Mouse (Mus musculus): ENCODE measurements around the gene Hpcal4. TPM values are rescaled to one million over a fixed set of nuclear protein-coding genes. Genes with fewer than 3 reads are reported as not detected.

Gene Hpcal4
- polyA plus RNA-seq, 1 experiment from 2014 or later, result 1.0 TPM

GRCm38 (mm10) chr4:123213975-123214374 is 30.9 kb downstream of the Hpcal4 start:
- Histone ChIP-seq H3K4me1 (ENCODE audit: control insufficient read depth, insufficient read depth, low read length) (no peaks in the 10 kb centered on the region; the same call in 1 of the 2 replicates), H3K27me3 (ENCODE audit: control insufficient read depth, insufficient read depth, low read length) (no peaks in the 10 kb centered on the region), H3K9me3 (ENCODE audit: control insufficient read depth, low read length) (no peaks in the 10 kb centered on the region), H3K36me3 (ENCODE audit: control insufficient read depth, insufficient read depth, low read length) (no peaks in the 10 kb centered on the region), H3K27ac (ENCODE audit: low read depth, low read length) (no peak overlapping the region), H3K9ac (ENCODE audit: low read depth, low read length) (no peak overlapping the region), H3K4me3 (ENCODE audit: low read length) (no peak overlapping the region), H3K4me2 (replicated peaks; ENCODE audit: low read depth, low read length) (no peak overlapping the region)
- 93% methylated on average over 9 of the region's 9 CpGs for WGBS
- ATAC-seq (ENCODE audit: low FRiP score, low TSS enrichment), result no peak

- Histone ChIP-seq H3K27ac (ENCODE audit: low read depth, low read length) (no peak overlapping the region), H3K4me3 (ENCODE audit: low read length) (no peak overlapping the region), H3K9ac (ENCODE audit: low read depth, low read length) (no peak overlapping the region), H3K9me3 (ENCODE audit: control insufficient read depth, low read length) (no peaks in the 10 kb centered on the region), H3K36me3 (ENCODE audit: control insufficient read depth, insufficient read depth, low read length) (no peaks in the 10 kb centered on the region), H3K4me2 (replicated peaks; ENCODE audit: low read depth, low read length) (no peak overlapping the region), H3K27me3 (ENCODE audit: control insufficient read depth, insufficient read depth, low read length) (no peaks in the 10 kb centered on the region), H3K4me1 (ENCODE audit: control insufficient read depth, insufficient read depth, low read length) (no peaks in the 10 kb centered on the region; the same call in 1 of the 2 replicates)
- ATAC-seq (ENCODE audit: low FRiP score, low TSS enrichment), result no peak
- 96% methylated on average over 1 of the region's 1 CpGs for WGBS
These were observed 32.3 kb downstream of the Hpcal4 start for GRCm38 (mm10) chr4:123215367-123215766.

- Histone ChIP-seq H3K4me3 (ENCODE audit: low read length) (no peak overlapping the region), H3K9ac (ENCODE audit: low read depth, low read length) (no peak overlapping the region), H3K4me2 (replicated peaks; ENCODE audit: low read depth, low read length) (no peak overlapping the region), H3K4me1 (ENCODE audit: control insufficient read depth, insufficient read depth, low read length) (no peaks in the 10 kb centered on the region), H3K27ac (ENCODE audit: low read depth, low read length) (no peak overlapping the region), H3K36me3 (ENCODE audit: control insufficient read depth, insufficient read depth, low read length) (no peaks in the 10 kb centered on the region), H3K27me3 (ENCODE audit: control insufficient read depth, insufficient read depth, low read length) (no peaks in the 10 kb centered on the region), H3K9me3 (ENCODE audit: control insufficient read depth, low read length) (no peaks in the 10 kb centered on the region)
- WGBS, result 33% methylated on average over 1 of the region's 1 CpGs
- no peak for ATAC-seq (ENCODE audit: low FRiP score, low TSS enrichment)
These were observed 33.8 kb downstream of the Hpcal4 start for GRCm38 (mm10) chr4:123216782-123217181.

- Histone ChIP-seq H3K36me3 (ENCODE audit: control insufficient read depth, insufficient read depth, low read length) (no peaks in the 10 kb centered on the region), H3K9ac (ENCODE audit: low read depth, low read length) (no peak overlapping the region), H3K4me1 (ENCODE audit: control insufficient read depth, insufficient read depth, low read length) (no peaks in the 10 kb centered on the region), H3K9me3 (ENCODE audit: control insufficient read depth, low read length) (0 out of 2 replicates have a peak, but pooled peaks cover 3% of the 10 kb centered on the region), H3K4me2 (replicated peaks; ENCODE audit: low read depth, low read length) (no peak overlapping the region), H3K4me3 (ENCODE audit: low read length) (no peak overlapping the region), H3K27me3 (ENCODE audit: control insufficient read depth, insufficient read depth, low read length) (no peaks in the 10 kb centered on the region), H3K27ac (ENCODE audit: low read depth, low read length) (no peak overlapping the region)
- peak; percentile 89 for ATAC-seq (ENCODE audit: low FRiP score, low TSS enrichment)
- 72% methylated on average over 15 of the region's 15 CpGs for WGBS
These were observed 36.8 kb downstream of the Hpcal4 start for GRCm38 (mm10) chr4:123219720-123220357.

GRCm38 (mm10) chr4:123220637-123221036 is 37.6 kb downstream of the Hpcal4 start:
- no peak for ATAC-seq (ENCODE audit: low FRiP score, low TSS enrichment)
- WGBS, result 71% methylated on average over 4 of the region's 4 CpGs
- H3K4me3 ChIP-seq (ENCODE audit: low read length), result no peak overlapping the region
- H3K9ac ChIP-seq (ENCODE audit: low read depth, low read length), result no peak overlapping the region
- H3K27ac ChIP-seq (ENCODE audit: low read depth, low read length), result no peak overlapping the region
- H3K36me3 ChIP-seq (ENCODE audit: control insufficient read depth, insufficient read depth, low read length), result no peaks in the 10 kb centered on the region
- H3K4me2 ChIP-seq (replicated peaks; ENCODE audit: low read depth, low read length), result no peak overlapping the region
- H3K9me3 ChIP-seq (ENCODE audit: control insufficient read depth, low read length), result 0 out of 2 replicates have a peak, but pooled peaks cover 3% of the 10 kb centered on the region
- H3K4me1 ChIP-seq (ENCODE audit: control insufficient read depth, insufficient read depth, low read length), result peaks cover 3% of the 10 kb centered on the region; the same call in 1 of the 2 replicates
- no peaks in the 10 kb centered on the region for H3K27me3 ChIP-seq (ENCODE audit: control insufficient read depth, insufficient read depth, low read length)

GRCm38 (mm10) chr4:123223309-123223708 is 40.3 kb downstream of the Hpcal4 start:
- no peak overlapping the region for H3K9ac ChIP-seq (ENCODE audit: low read depth, low read length)
- no peak overlapping the region for H3K4me3 ChIP-seq (ENCODE audit: low read length)
- no peak for ATAC-seq (ENCODE audit: low FRiP score, low TSS enrichment)
- no peak overlapping the region for H3K27ac ChIP-seq (ENCODE audit: low read depth, low read length)
- WGBS, result 56% methylated on average over 3 of the region's 3 CpGs
- 0 out of 2 replicates have a peak, but pooled peaks cover 3% of the 10 kb centered on the region for H3K9me3 ChIP-seq (ENCODE audit: control insufficient read depth, low read length)
- peaks cover 27% of the 10 kb centered on the region for H3K4me1 ChIP-seq (ENCODE audit: control insufficient read depth, insufficient read depth, low read length)
- H3K4me2 ChIP-seq (replicated peaks; ENCODE audit: low read depth, low read length), result no peak overlapping the region
- H3K36me3 ChIP-seq (ENCODE audit: control insufficient read depth, insufficient read depth, low read length), result no peaks in the 10 kb centered on the region
- no peaks in the 10 kb centered on the region for H3K27me3 ChIP-seq (ENCODE audit: control insufficient read depth, insufficient read depth, low read length)

- H3K36me3 ChIP-seq (ENCODE audit: control insufficient read depth, insufficient read depth, low read length), result no peaks in the 10 kb centered on the region
- 0 out of 2 replicates have a peak, but pooled peaks cover 3% of the 10 kb centered on the region for H3K9me3 ChIP-seq (ENCODE audit: control insufficient read depth, low read length)
- H3K4me1 ChIP-seq (ENCODE audit: control insufficient read depth, insufficient read depth, low read length), result peaks cover 38% of the 10 kb centered on the region
- peak overlapping the region; percentile 30; the same call in 1 of the 2 replicates for H3K27ac ChIP-seq (ENCODE audit: low read depth, low read length)
- no peaks in the 10 kb centered on the region for H3K27me3 ChIP-seq (ENCODE audit: control insufficient read depth, insufficient read depth, low read length)
- 39% methylated on average over 10 of the region's 10 CpGs for WGBS
- no peak for ATAC-seq (ENCODE audit: low FRiP score, low TSS enrichment)
- no peak overlapping the region for H3K9ac ChIP-seq (ENCODE audit: low read depth, low read length)
- H3K4me2 ChIP-seq (replicated peaks; ENCODE audit: low read depth, low read length), result no peak overlapping the region
- no peak overlapping the region for H3K4me3 ChIP-seq (ENCODE audit: low read length)
These were observed 42.8 kb downstream of the Hpcal4 start for GRCm38 (mm10) chr4:123225718-123226403.

GRCm38 (mm10) chr4:123227707-123228106 is 44.7 kb downstream of the Hpcal4 start:
- Histone ChIP-seq H3K9me3 (ENCODE audit: control insufficient read depth, low read length) (0 out of 2 replicates have a peak, but pooled peaks cover 3% of the 10 kb centered on the region), H3K27ac (ENCODE audit: low read depth, low read length) (peak overlapping the region; percentile 59), H3K4me1 (ENCODE audit: control insufficient read depth, insufficient read depth, low read length) (peaks cover 45% of the 10 kb centered on the region), H3K36me3 (ENCODE audit: control insufficient read depth, insufficient read depth, low read length) (no peaks in the 10 kb centered on the region), H3K9ac (ENCODE audit: low read depth, low read length) (no peak overlapping the region), H3K4me2 (replicated peaks; ENCODE audit: low read depth, low read length) (no peak overlapping the region), H3K27me3 (ENCODE audit: control insufficient read depth, insufficient read depth, low read length) (no peaks in the 10 kb centered on the region), H3K4me3 (ENCODE audit: low read length) (no peak overlapping the region)
- peak; percentile 11; the same call in 1 of the 2 replicates for ATAC-seq (ENCODE audit: low FRiP score, low TSS enrichment)
- 36% methylated on average over 4 of the region's 4 CpGs for WGBS

- H3K9me3 ChIP-seq (ENCODE audit: control insufficient read depth, low read length), result 0 out of 2 replicates have a peak, but pooled peaks cover 3% of the 10 kb centered on the region
- H3K4me3 ChIP-seq (ENCODE audit: low read length), result no peak overlapping the region
- no peak overlapping the region for H3K9ac ChIP-seq (ENCODE audit: low read depth, low read length)
- H3K4me2 ChIP-seq (replicated peaks; ENCODE audit: low read depth, low read length), result no peak overlapping the region
- WGBS, result 13% methylated on average over 2 of the region's 2 CpGs
- H3K36me3 ChIP-seq (ENCODE audit: control insufficient read depth, insufficient read depth, low read length), result no peaks in the 10 kb centered on the region
- ATAC-seq (ENCODE audit: low FRiP score, low TSS enrichment), result peak; percentile 37; the same call in 1 of the 2 replicates
- H3K27me3 ChIP-seq (ENCODE audit: control insufficient read depth, insufficient read depth, low read length), result no peaks in the 10 kb centered on the region
- peaks cover 51% of the 10 kb centered on the region for H3K4me1 ChIP-seq (ENCODE audit: control insufficient read depth, insufficient read depth, low read length)
- peak overlapping the region; percentile 59; the same call in 1 of the 2 replicates for H3K27ac ChIP-seq (ENCODE audit: low read depth, low read length)
These were observed 45.2 kb downstream of the Hpcal4 start for GRCm38 (mm10) chr4:123228270-123228669.
